Comparison of ENCODE assay signal across 16 mouse cellular contexts in the genomic region with DNA sequence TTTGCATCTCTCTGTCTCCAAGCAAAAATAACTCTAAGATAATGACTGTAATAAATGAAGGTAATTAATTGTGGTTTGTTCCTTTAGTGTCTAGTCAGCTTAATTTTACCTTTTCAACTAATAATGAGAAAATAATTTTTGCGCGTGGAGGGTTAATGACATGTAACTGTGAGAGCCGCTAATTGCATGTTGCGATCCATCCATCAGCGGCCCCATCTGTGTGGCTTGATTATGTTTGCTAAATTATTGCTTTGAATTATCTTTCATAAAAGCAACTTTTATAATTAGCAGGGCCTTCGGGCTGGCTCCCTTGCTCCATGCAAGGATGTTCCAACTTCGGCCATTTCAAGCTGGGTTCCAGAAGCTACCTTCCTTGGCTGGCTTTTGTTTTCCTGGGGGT.
A peak's percentile ranks its signal among the peaks of the same experiment; 100 is the strongest.
DNase-seq lines count a peak whose midpoint lies in the region; ATAC-seq and TF ChIP-seq lines count a peak whose summit lies in the region.
"Had no signal": no experiment of that assay in that cellular context is flagged by ENCODE, and none has a peak within 500 bp of the region (broad histone marks: within the 10 kb centered on the region; RNA-seq: fewer than 3 reads in every experiment).

No protein-coding gene starts in this region.

- no peaks in the 10 kb centered on the region for H3K9me3 ChIP-seq in forebrain, embryonic 14.5 days (replicated peaks; ENCODE audit: control insufficient read depth, low read length)
- no peaks in the 10 kb centered on the region for H3K9me3 ChIP-seq in forebrain, postnatal 0 days (ENCODE audit: low read length)
- no peaks in the 10 kb centered on the region for H3K9me3 ChIP-seq in midbrain, postnatal 0 days (ENCODE audit: low read length)
- H3K9me3 ChIP-seq in midbrain, embryonic 10.5 days (replicated peaks) = no peaks in the 10 kb centered on the region
- H3K9me3 ChIP-seq: embryonic facial prominence, embryonic 10.5 days; embryonic facial prominence, embryonic 12.5 days; forebrain, embryonic 13.5 days had no signal

- no peak for TF ChIP-seq CTCF in forebrain, postnatal 0 days (IDR thresholded peaks at IDR 0.05; ENCODE audit: low read depth)
- no peak for TF ChIP-seq CTCF in midbrain, postnatal 0 days (IDR thresholded peaks at IDR 0.05)

- DNase-seq in forebrain, embryonic 14.5 days (ENCODE audit: low spot score) = peak; percentile 64
- DNase-seq in forebrain, postnatal 0 days = no peak
- peak; percentile 30 for DNase-seq in midbrain, postnatal 0 days (ENCODE audit: low spot score)
- no peak for DNase-seq in midbrain, embryonic 10.5 days (ENCODE audit: low spot score)
- no peak for DNase-seq in left cerebral cortex, adult 9 months (ENCODE audit: low spot score in 2 of 2)
- DNase-seq: adrenal gland, adult 2 months; adrenal gland, postnatal 10 days; adrenal gland, postnatal 25 days; cerebellum, adult 11-12 months; cerebellum, adult 2 months; cerebellum, adult 9-10 months; cerebellum, postnatal 10 days; cerebellum, postnatal 25 days had no signal

- H3K4me3 ChIP-seq in forebrain, embryonic 14.5 days (ENCODE audit: low read depth, low read length) = no peak overlapping the region
- no peak overlapping the region for H3K4me3 ChIP-seq in forebrain, postnatal 0 days (ENCODE audit: low read depth, low read length)
- H3K4me3 ChIP-seq in midbrain, postnatal 0 days (ENCODE audit: low read depth, low read length) = no peak overlapping the region
- H3K4me3 ChIP-seq in midbrain, embryonic 10.5 days = no peak overlapping the region
- H3K4me3 ChIP-seq: embryonic facial prominence, embryonic 10.5 days; embryonic facial prominence, embryonic 12.5 days; forebrain, embryonic 13.5 days had no signal

- no peak for ATAC-seq in forebrain, embryonic 14.5 days
- no peak for ATAC-seq in forebrain, postnatal 0 days
- no peak for ATAC-seq in midbrain, postnatal 0 days (ENCODE audit: low FRiP score)
- ATAC-seq: forebrain, embryonic 13.5 days had no signal

- H3K36me3 ChIP-seq in forebrain, embryonic 14.5 days (ENCODE audit: control insufficient read depth, insufficient read depth, low read length) = no peaks in the 10 kb centered on the region
- no peaks in the 10 kb centered on the region for H3K36me3 ChIP-seq in forebrain, postnatal 0 days (ENCODE audit: insufficient read depth)
- peaks cover 3% of the 10 kb centered on the region; the same call in 1 of the 2 replicates for H3K36me3 ChIP-seq in midbrain, postnatal 0 days (ENCODE audit: insufficient read depth, low read length)
- no peaks in the 10 kb centered on the region for H3K36me3 ChIP-seq in midbrain, embryonic 10.5 days
- H3K36me3 ChIP-seq: embryonic facial prominence, embryonic 10.5 days; embryonic facial prominence, embryonic 12.5 days had no signal

- no peak overlapping the region for H3K9ac ChIP-seq in forebrain, embryonic 14.5 days (ENCODE audit: low read length)
- H3K9ac ChIP-seq in forebrain, postnatal 0 days = no peak overlapping the region
- no peak overlapping the region for H3K9ac ChIP-seq in midbrain, postnatal 0 days (replicated peaks; ENCODE audit: low read length, poor library complexity, severe bottlenecking)
- H3K9ac ChIP-seq: embryonic facial prominence, embryonic 12.5 days; forebrain, embryonic 13.5 days had no signal

- H3K4me2 ChIP-seq in forebrain, embryonic 14.5 days (ENCODE audit: low read length) = no peak overlapping the region
- H3K4me2 ChIP-seq in forebrain, postnatal 0 days (ENCODE audit: low read depth) = no peak overlapping the region
- H3K4me2 ChIP-seq in midbrain, postnatal 0 days (ENCODE audit: low read depth, low read length, poor library complexity, severe bottlenecking) = no peak overlapping the region
- H3K4me2 ChIP-seq: embryonic facial prominence, embryonic 12.5 days; forebrain, embryonic 13.5 days had no signal

- no peak overlapping the region for H3K27ac ChIP-seq in forebrain, embryonic 14.5 days (ENCODE audit: low read depth, low read length)
- no peak overlapping the region for H3K27ac ChIP-seq in forebrain, postnatal 0 days (ENCODE audit: low read depth, low read length)
- no peak overlapping the region for H3K27ac ChIP-seq in midbrain, postnatal 0 days (ENCODE audit: low read depth, low read length)
- no peak overlapping the region for H3K27ac ChIP-seq in midbrain, embryonic 10.5 days (replicated peaks)
- H3K27ac ChIP-seq: embryonic facial prominence, embryonic 10.5 days; embryonic facial prominence, embryonic 12.5 days had no signal

- 50% methylated on average over 7 of the region's 7 CpGs for WGBS in forebrain, embryonic 14.5 days
- WGBS in forebrain, postnatal 0 days = 29% methylated on average over 7 of the region's 7 CpGs
- 73% methylated on average over 7 of the region's 7 CpGs for WGBS in midbrain, postnatal 0 days
- 93% methylated on average over 7 of the region's 7 CpGs for WGBS in midbrain, embryonic 10.5 days

- H3K27me3 ChIP-seq in forebrain, embryonic 14.5 days (replicated peaks; ENCODE audit: control insufficient read depth, insufficient read depth, low read length) = no peaks in the 10 kb centered on the region
- no peaks in the 10 kb centered on the region; the same call in 1 of the 2 replicates for H3K27me3 ChIP-seq in forebrain, postnatal 0 days (ENCODE audit: insufficient read depth, low read length)
- no peaks in the 10 kb centered on the region for H3K27me3 ChIP-seq in midbrain, postnatal 0 days (ENCODE audit: insufficient read depth, low read length)
- H3K27me3 ChIP-seq in midbrain, embryonic 10.5 days (ENCODE audit: low read depth, poor library complexity, severe bottlenecking) = peaks cover 22% of the 10 kb centered on the region

- peaks cover 10% of the 10 kb centered on the region; the same call in 1 of the 2 replicates for H3K4me1 ChIP-seq in forebrain, embryonic 14.5 days (ENCODE audit: control insufficient read depth, insufficient read depth, low read length)
- no peaks in the 10 kb centered on the region for H3K4me1 ChIP-seq in forebrain, postnatal 0 days (ENCODE audit: insufficient read depth)
- no peaks in the 10 kb centered on the region for H3K4me1 ChIP-seq in midbrain, postnatal 0 days (ENCODE audit: insufficient read depth, low read length)
- H3K4me1 ChIP-seq in midbrain, embryonic 10.5 days = peaks cover 2% of the 10 kb centered on the region
- H3K4me1 ChIP-seq: embryonic facial prominence, embryonic 12.5 days had no signal

Comparison
In these comparisons a context has a peak if more than half of its experiments do, and no peak if none do; other contexts are left out.
1. DNase-seq: peak in forebrain, embryonic 14.5 days (single experiment) and midbrain, postnatal 0 days (single experiment); none in forebrain, postnatal 0 days (single experiment), midbrain, embryonic 10.5 days (single experiment) and left cerebral cortex, adult 9 months (0 of 2).